Mouse (Mus musculus) limb, embryonic 13.5 days (tissue): ENCODE measurements at regions not wholly inside any gene's neighbourhood (a gene's known extent, or its start where the extent isn't known, plus 50 kb on each side); places are given as distances from the start of the nearest gene placed in this dataset.
A peak's percentile ranks its signal among the peaks of the same experiment; 100 is the strongest.

ENCODE experiments used
- ATAC-seq: fragments of 200-750 bp; cut with Nextera tagmentation; 2 replicates; pipeline ENCODE4 v1.8.0; 2017; ENCODE audit warnings: low read depth, moderate number of reproducible peaks, moderate TSS enrichment; ENCODE audit not compliant: low FRiP score
- H3K27ac ChIP-seq: fragments of 300-500 bp; sonication (generic); 2 replicates; pipeline ENCODE4 v1.5.1; 2015; ENCODE audit warnings: inconsistent platforms, mild to moderate bottlenecking, moderate library complexity
- H3K27me3 ChIP-seq: fragments of 300-500 bp; sonication (generic); 2 replicates; pipeline ENCODE4 v1.6.1; 2015; ENCODE audit warnings: mild to moderate bottlenecking, inconsistent platforms
- H3K36me3 ChIP-seq: fragments of 300-500 bp; sonication (generic); 2 replicates; pipeline ENCODE4 v1.6.1; 2015; ENCODE audit warnings: inconsistent platforms, mild to moderate bottlenecking, moderate library complexity
- H3K4me1 ChIP-seq: fragments of 300-500 bp; sonication (generic); 2 replicates; pipeline ENCODE4 v1.6.1; 2015; ENCODE audit warnings: inconsistent platforms
- H3K4me2 ChIP-seq: fragments of 300-500 bp; sonication (generic); replicated peaks from 2 replicates; pipeline ENCODE4 v1.6.1; 2015; ENCODE audit warnings: inconsistent platforms, mild to moderate bottlenecking, moderate library complexity
- H3K4me3 ChIP-seq: fragments of 300-500 bp; sonication (generic); 2 replicates; pipeline ENCODE4 v1.5.1; 2015; ENCODE audit warnings: moderate library complexity, mild to moderate bottlenecking, inconsistent platforms
- H3K9ac ChIP-seq: fragments of 300-500 bp; sonication (generic); 2 replicates; pipeline ENCODE4 v1.6.1; 2015; ENCODE audit warnings: mild to moderate bottlenecking, inconsistent platforms
- H3K9me3 ChIP-seq: fragments of 300-500 bp; sonication (generic); 2 replicates; pipeline ENCODE4 v1.6.1; 2016; ENCODE audit warnings: inconsistent platforms
- WGBS: fragments of 180-500 bp; shearing (Covaris S2); methylation state at CpG from one replicate; pipeline ENCODE4 v1.1.7; 2015; 5-methylcytosine and 5-hydroxymethylcytosine counted together

GRCm38 (mm10) chr12:106377761-106378160 lies 367.7 kb downstream of the Vrk1 start:
- H3K9ac ChIP-seq: no peak overlapping the region
- no peaks in the 10 kb centered on the region for H3K36me3 ChIP-seq
- 76% methylated on average over 5 of the region's 5 CpGs for WGBS
- no peak for ATAC-seq
- peaks cover 10% of the 10 kb centered on the region for H3K4me1 ChIP-seq
- no peak overlapping the region for H3K27ac ChIP-seq
- H3K4me3 ChIP-seq: no peak overlapping the region
- no peak overlapping the region for H3K4me2 ChIP-seq
- H3K27me3 ChIP-seq: peaks cover 38% of the 10 kb centered on the region
- no peaks in the 10 kb centered on the region for H3K9me3 ChIP-seq

GRCm38 (mm10) chr12:106378303-106379075 lies 368.5 kb downstream of the Vrk1 start:
- Histone ChIP-seq H3K36me3 (no peaks in the 10 kb centered on the region), H3K4me1 (peaks cover 10% of the 10 kb centered on the region), H3K9me3 (no peaks in the 10 kb centered on the region), H3K9ac (no peak overlapping the region), H3K4me3 (peak overlapping the region; percentile 24), H3K27me3 (peaks cover 38% of the 10 kb centered on the region), H3K4me2 (peak overlapping the region; percentile 57), H3K27ac (no peak overlapping the region)
- no peak for ATAC-seq
- WGBS: 24% methylated on average over 19 of the region's 19 CpGs

DNA sequence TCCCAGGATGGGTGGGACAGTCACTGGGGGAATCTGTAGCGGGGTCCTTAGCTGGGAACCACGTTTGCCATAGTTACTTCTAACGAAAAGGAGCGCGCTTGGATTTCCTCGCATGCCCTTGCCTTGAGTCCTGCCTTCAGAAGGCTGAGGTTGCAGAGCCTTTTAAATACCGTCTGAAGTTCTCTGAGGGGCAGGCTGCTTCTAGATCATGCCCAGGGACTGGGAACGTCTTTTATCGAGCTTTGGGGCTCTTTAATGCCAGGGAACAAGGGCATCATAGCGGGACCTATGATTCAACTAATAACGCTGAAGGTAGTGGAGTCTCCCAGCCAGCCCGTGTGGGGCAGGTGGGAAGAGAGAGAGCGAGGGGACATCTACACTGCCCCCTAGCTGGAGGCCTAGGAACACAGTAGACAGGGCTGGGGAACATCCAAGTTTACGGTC lies 369.1 kb downstream of the Vrk1 start:
- ATAC-seq: no peak
- Histone ChIP-seq H3K27ac (no peak overlapping the region), H3K4me1 (peaks cover 10% of the 10 kb centered on the region), H3K4me2 (peak overlapping the region; percentile 57), H3K9ac (no peak overlapping the region), H3K9me3 (no peaks in the 10 kb centered on the region), H3K36me3 (no peaks in the 10 kb centered on the region), H3K4me3 (peak overlapping the region; percentile 24), H3K27me3 (peaks cover 38% of the 10 kb centered on the region)
- 6% methylated on average over 14 of the region's 14 CpGs for WGBS

DNA sequence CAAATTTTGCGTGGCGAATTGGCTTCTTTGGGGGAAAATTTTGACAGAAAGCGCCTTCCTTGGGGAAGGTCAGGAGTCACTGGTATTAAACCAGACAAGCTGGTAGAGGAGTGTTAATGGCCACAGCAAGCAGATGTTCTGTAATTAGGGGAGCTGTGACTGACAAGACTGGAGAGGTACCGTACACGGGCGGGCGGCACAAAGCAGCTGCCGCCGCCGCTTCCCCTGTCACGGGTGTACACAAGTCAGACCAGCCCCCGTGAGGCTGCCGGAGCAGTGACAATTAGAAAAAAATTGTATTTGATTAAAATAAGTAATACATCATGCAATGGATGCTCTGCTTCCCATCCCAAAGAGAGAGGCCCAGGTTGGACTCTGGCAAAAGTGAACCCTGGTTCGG lies 369.8 kb downstream of the Vrk1 start:
- Histone ChIP-seq H3K27ac (no peak overlapping the region), H3K4me1 (peaks cover 10% of the 10 kb centered on the region), H3K27me3 (peaks cover 38% of the 10 kb centered on the region), H3K4me3 (no peak overlapping the region), H3K9me3 (no peaks in the 10 kb centered on the region), H3K36me3 (no peaks in the 10 kb centered on the region), H3K4me2 (no peak overlapping the region), H3K9ac (no peak overlapping the region)
- 28% methylated on average over 14 of the region's 14 CpGs for whole genome bisulfite sequencing
- ATAC-seq: no peak

GRCm38 (mm10) chr12:106381821-106382220 lies 371.8 kb downstream of the Vrk1 start:
- peaks cover 10% of the 10 kb centered on the region for H3K4me1 ChIP-seq
- no peak overlapping the region for H3K27ac ChIP-seq
- H3K4me3 ChIP-seq: no peak overlapping the region
- 86% methylated on average over 15 of the region's 15 CpGs for WGBS
- H3K36me3 ChIP-seq: no peaks in the 10 kb centered on the region
- H3K27me3 ChIP-seq: peaks cover 35% of the 10 kb centered on the region
- H3K9me3 ChIP-seq: no peaks in the 10 kb centered on the region
- no peak overlapping the region for H3K9ac ChIP-seq
- no peak overlapping the region for H3K4me2 ChIP-seq
- ATAC-seq: no peak

GRCm38 (mm10) chr12:106389214-106389613 lies 379.2 kb downstream of the Vrk1 start:
- Histone ChIP-seq H3K9ac (no peak overlapping the region), H3K4me2 (no peak overlapping the region), H3K27me3 (no peaks in the 10 kb centered on the region), H3K27ac (no peak overlapping the region), H3K4me1 (no peaks in the 10 kb centered on the region), H3K36me3 (no peaks in the 10 kb centered on the region), H3K4me3 (no peak overlapping the region), H3K9me3 (no peaks in the 10 kb centered on the region)
- ATAC-seq: no peak
- 92% methylated on average over 11 of the region's 11 CpGs for WGBS

GRCm38 (mm10) chr12:106392316-106392715 lies 382.3 kb downstream of the Vrk1 start:
- Histone ChIP-seq H3K9ac (no peak overlapping the region), H3K4me2 (no peak overlapping the region), H3K4me3 (no peak overlapping the region), H3K27ac (no peak overlapping the region), H3K9me3 (no peaks in the 10 kb centered on the region), H3K36me3 (no peaks in the 10 kb centered on the region), H3K4me1 (no peaks in the 10 kb centered on the region), H3K27me3 (no peaks in the 10 kb centered on the region)
- WGBS: 83% methylated on average over 2 of the region's 2 CpGs
- no peak for ATAC-seq

DNA sequence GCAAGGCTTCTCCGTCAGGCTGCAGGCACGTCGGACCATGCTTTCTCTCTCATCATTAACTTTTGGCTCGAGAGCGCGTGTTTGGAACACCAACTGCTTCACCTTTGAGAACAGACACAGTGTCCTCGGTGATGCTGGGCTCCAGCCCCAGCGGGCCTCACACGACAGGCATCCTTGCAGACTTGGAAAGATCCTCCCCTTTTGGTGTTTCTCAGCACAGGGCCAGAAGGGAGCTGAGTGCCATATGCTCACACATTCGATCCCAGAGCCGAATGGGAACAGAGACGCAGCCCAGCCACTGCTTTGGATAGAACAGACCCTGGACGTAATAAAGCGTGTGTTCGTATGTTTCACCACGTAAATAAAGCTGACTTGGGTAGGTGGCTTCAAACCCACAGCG lies 389.1 kb downstream of the Vrk1 start:
- H3K36me3 ChIP-seq: no peaks in the 10 kb centered on the region

DNA sequence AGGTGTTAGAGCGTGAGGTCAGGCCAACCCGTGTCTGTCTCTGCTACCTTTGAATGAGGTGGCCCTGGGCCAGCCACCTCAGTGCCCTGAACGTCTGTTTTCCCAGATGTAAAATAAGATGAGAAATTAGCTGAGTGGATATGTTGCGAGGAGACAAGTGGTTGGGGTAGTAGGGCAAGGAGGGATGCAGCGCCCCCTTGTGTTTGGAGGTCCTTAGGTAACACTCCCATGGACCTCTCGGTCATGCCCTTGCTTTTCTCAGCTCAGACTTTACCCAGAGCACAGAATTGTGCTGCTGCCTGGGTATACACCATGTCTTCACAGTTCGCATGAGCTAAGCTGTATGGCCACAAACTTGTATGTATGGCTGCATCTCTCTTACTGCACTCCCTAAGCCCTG lies 401.0 kb downstream of the Vrk1 start:
- no peak for ATAC-seq

More for the DNA sequence above, 389.1 kb downstream of the Vrk1 start:
- Histone ChIP-seq H3K9me3 (no peaks in the 10 kb centered on the region), H3K4me3 (no peak overlapping the region), H3K9ac (no peak overlapping the region), H3K4me2 (no peak overlapping the region), H3K27me3 (no peaks in the 10 kb centered on the region), H3K27ac (no peak overlapping the region), H3K4me1 (no peaks in the 10 kb centered on the region)
- no peak for ATAC-seq
- WGBS: 76% methylated on average over 17 of the region's 17 CpGs

DNA sequence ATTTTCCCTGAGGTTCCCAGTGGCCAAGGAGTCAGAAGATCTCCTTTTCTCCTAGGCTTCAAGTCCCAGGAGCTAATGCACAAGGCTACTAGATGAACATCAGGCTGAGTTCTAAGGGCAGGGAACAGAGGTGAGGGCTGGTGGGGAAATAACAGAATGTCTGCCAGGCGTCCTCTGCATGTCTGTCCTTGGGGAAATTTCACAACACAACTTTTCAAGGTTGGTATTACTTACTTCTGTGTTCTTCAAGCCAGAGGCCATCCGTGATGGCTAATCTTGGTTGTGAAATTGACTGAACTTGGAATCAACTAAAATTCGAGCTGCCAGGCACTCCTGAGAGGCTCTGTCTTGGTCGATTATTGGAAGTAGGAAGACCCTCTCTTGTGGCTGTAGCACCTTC lies 416.6 kb downstream of the Vrk1 start:
- WGBS: 81% methylated on average over 4 of the region's 4 CpGs
- no peaks in the 10 kb centered on the region for H3K9me3 ChIP-seq
- H3K9ac ChIP-seq: no peak overlapping the region
- no peak overlapping the region for H3K27ac ChIP-seq
- H3K4me1 ChIP-seq: no peaks in the 10 kb centered on the region
- no peak overlapping the region for H3K4me3 ChIP-seq
- no peak for ATAC-seq
- H3K4me2 ChIP-seq: no peak overlapping the region
- no peaks in the 10 kb centered on the region for H3K36me3 ChIP-seq
- H3K27me3 ChIP-seq: 0 out of 2 replicates have a peak, but pooled peaks cover 6% of the 10 kb centered on the region

More for the DNA sequence above, 401.0 kb downstream of the Vrk1 start:
- Histone ChIP-seq H3K27ac (no peak overlapping the region), H3K4me1 (no peaks in the 10 kb centered on the region), H3K9ac (no peak overlapping the region), H3K9me3 (peaks cover 6% of the 10 kb centered on the region; the same call in 1 of the 2 replicates), H3K4me2 (no peak overlapping the region), H3K36me3 (no peaks in the 10 kb centered on the region), H3K4me3 (no peak overlapping the region), H3K27me3 (no peaks in the 10 kb centered on the region)
- WGBS: 81% methylated on average over 7 of the region's 7 CpGs

DNA sequence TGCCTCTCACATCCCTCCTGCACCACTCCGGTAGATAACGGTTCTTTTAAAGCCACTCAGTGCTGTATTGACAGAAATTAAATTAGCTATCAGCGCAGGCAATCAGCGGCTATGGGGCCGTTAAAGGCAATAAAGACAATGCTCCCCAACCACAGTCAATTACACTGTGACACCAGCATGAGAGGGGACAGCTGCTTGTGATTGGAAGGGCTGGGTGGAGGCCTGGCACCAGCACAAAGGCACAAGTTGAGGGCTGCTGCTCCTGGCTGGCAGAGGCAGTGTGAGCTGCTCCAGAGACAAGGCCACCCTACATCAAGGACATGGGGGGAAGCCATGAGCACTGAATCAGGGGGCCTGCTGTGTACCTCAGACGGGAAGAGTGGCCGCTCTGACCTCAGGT lies 420.0 kb downstream of the Vrk1 start:
- Histone ChIP-seq H3K4me3 (no peak overlapping the region), H3K9ac (no peak overlapping the region), H3K9me3 (no peaks in the 10 kb centered on the region), H3K4me1 (no peaks in the 10 kb centered on the region), H3K36me3 (no peaks in the 10 kb centered on the region), H3K4me2 (no peak overlapping the region), H3K27ac (no peak overlapping the region), H3K27me3 (0 out of 2 replicates have a peak, but pooled peaks cover 6% of the 10 kb centered on the region)
- no peak for ATAC-seq
- WGBS: 28% methylated on average over 7 of the region's 7 CpGs

DNA sequence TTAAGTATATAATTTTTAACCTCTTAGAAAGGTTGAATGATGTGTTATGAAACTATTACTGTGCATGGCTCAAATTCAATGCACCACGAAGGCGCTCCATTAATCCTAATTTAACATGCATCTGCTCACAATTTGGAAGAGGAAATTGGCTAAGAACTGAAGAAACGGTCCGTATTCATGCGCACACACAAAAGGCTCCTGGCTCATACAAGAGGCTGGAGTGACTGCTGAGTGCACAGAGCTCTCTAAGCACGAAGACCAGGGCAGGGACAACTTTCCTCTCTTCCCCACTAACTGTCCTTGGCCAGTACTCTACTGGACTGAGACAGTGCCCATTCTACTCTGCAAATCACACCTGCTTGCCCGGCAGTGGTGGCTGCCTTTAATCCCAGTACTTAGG lies 435.1 kb downstream of the Vrk1 start:
- WGBS: 47% methylated on average over 7 of the region's 7 CpGs
- no peaks in the 10 kb centered on the region for H3K36me3 ChIP-seq

GRCm38 (mm10) chr12:106445976-106446375 lies 435.9 kb downstream of the Vrk1 start:
- WGBS: 65% methylated on average over 10 of the region's 10 CpGs
- Histone ChIP-seq H3K4me3 (no peak overlapping the region), H3K9ac (no peak overlapping the region)

More for the DNA sequence above, 435.1 kb downstream of the Vrk1 start:
- no peak for ATAC-seq
- H3K27ac ChIP-seq: no peak overlapping the region
- H3K4me1 ChIP-seq: no peaks in the 10 kb centered on the region
- no peak overlapping the region for H3K9ac ChIP-seq
- no peak overlapping the region for H3K4me2 ChIP-seq
- H3K9me3 ChIP-seq: no peaks in the 10 kb centered on the region
- no peak overlapping the region for H3K4me3 ChIP-seq
- 0 out of 2 replicates have a peak, but pooled peaks cover 5% of the 10 kb centered on the region for H3K27me3 ChIP-seq

More at GRCm38 (mm10) chr12:106445976-106446375, 435.9 kb downstream of the Vrk1 start:
- Histone ChIP-seq H3K4me1 (no peaks in the 10 kb centered on the region), H3K27ac (no peak overlapping the region), H3K4me2 (no peak overlapping the region), H3K9me3 (no peaks in the 10 kb centered on the region), H3K27me3 (0 out of 2 replicates have a peak, but pooled peaks cover 5% of the 10 kb centered on the region), H3K36me3 (no peaks in the 10 kb centered on the region)
- no peak for ATAC-seq
